Comparison of ENCODE assay signal across 19 mouse cellular contexts in genomic region chr19:56749343-56749742, GRCm38 (mm10). TPM values are rescaled to one million over a fixed set of nuclear protein-coding genes. Genes with fewer than 3 reads are reported as not detected.
DNase-seq lines count a peak whose midpoint lies in the region; ATAC-seq and TF ChIP-seq lines count a peak whose summit lies in the region.
"Had no signal": no experiment of that assay in that cellular context is flagged by ENCODE, and none has a peak within 500 bp of the region (broad histone marks: within the 10 kb centered on the region; RNA-seq: fewer than 3 reads in every experiment).

No protein-coding gene starts in this region.

- no peak overlapping the region for H3K4me2 ChIP-seq in embryonic facial prominence, embryonic 11.5 days (ENCODE audit: low read depth, low read length)
- no peak overlapping the region for H3K4me2 ChIP-seq in limb, embryonic 12.5 days
- no peak overlapping the region for H3K4me2 ChIP-seq in neural tube, embryonic 15.5 days
- H3K4me2 ChIP-seq: heart, embryonic 13.5 days; hindbrain, embryonic 12.5 days; limb, embryonic 15.5 days; midbrain, embryonic 13.5 days had no signal

- H3K27ac ChIP-seq in embryonic facial prominence, embryonic 11.5 days (replicated peaks; ENCODE audit: low read depth, low read length): no peak overlapping the region
- H3K27ac ChIP-seq in limb, embryonic 12.5 days: peak overlapping the region; percentile 0; the same call in 1 of the 2 replicates
- no peak overlapping the region for H3K27ac ChIP-seq in neural tube, embryonic 15.5 days (replicated peaks)
- H3K27ac ChIP-seq in thymus, adult 2 months (ENCODE audit: control insufficient read depth, insufficient read depth, low read length): no peak overlapping the region
- H3K27ac ChIP-seq: forebrain, embryonic 10.5 days; heart, embryonic 13.5 days; hindbrain, embryonic 12.5 days; limb, embryonic 15.5 days; midbrain, embryonic 13.5 days had no signal

- no peaks in the 10 kb centered on the region; the same call in 1 of the 2 replicates for H3K4me1 ChIP-seq in embryonic facial prominence, embryonic 11.5 days (ENCODE audit: control insufficient read depth, insufficient read depth, low read length)
- H3K4me1 ChIP-seq in limb, embryonic 12.5 days (replicated peaks): peaks cover 13% of the 10 kb centered on the region; the same call in 1 of the 2 replicates
- no peaks in the 10 kb centered on the region for H3K4me1 ChIP-seq in neural tube, embryonic 15.5 days
- no peaks in the 10 kb centered on the region for H3K4me1 ChIP-seq in thymus, adult 2 months (replicated peaks; ENCODE audit: control insufficient read depth, insufficient read depth, low read length)

- no peaks in the 10 kb centered on the region for H3K36me3 ChIP-seq in embryonic facial prominence, embryonic 11.5 days (replicated peaks; ENCODE audit: control insufficient read depth, insufficient read depth, low read depth, low read length)
- no peaks in the 10 kb centered on the region for H3K36me3 ChIP-seq in limb, embryonic 12.5 days
- no peaks in the 10 kb centered on the region for H3K36me3 ChIP-seq in neural tube, embryonic 15.5 days
- H3K36me3 ChIP-seq in thymus, adult 2 months (ENCODE audit: control insufficient read depth, insufficient read depth, low read length): no peaks in the 10 kb centered on the region
- H3K36me3 ChIP-seq: forebrain, embryonic 10.5 days; heart, embryonic 13.5 days; hindbrain, embryonic 12.5 days; limb, embryonic 15.5 days; midbrain, embryonic 13.5 days had no signal

- no peak for ATAC-seq in embryonic facial prominence, embryonic 11.5 days (replicated peaks; ENCODE audit: insufficient number of reproducible peaks, low FRiP score, low TSS enrichment, low read depth)
- ATAC-seq in limb, embryonic 12.5 days (ENCODE audit: insufficient number of reproducible peaks, insufficient read depth, low FRiP score, low TSS enrichment, low read depth): no peak
- ATAC-seq in neural tube, embryonic 15.5 days (ENCODE audit: low FRiP score): no peak
- ATAC-seq: intestine, postnatal 0 days; lung, postnatal 0 days; midbrain, embryonic 13.5 days had no signal

- 25% methylated on average over 3 of the region's 3 CpGs for WGBS in embryonic facial prominence, embryonic 11.5 days
- WGBS in limb, embryonic 12.5 days: 19% methylated on average over 3 of the region's 3 CpGs
- 54% methylated on average over 3 of the region's 3 CpGs for WGBS in neural tube, embryonic 15.5 days
- 79% methylated on average over 3 of the region's 3 CpGs for WGBS in thymus, adult 2 months

- no peaks in the 10 kb centered on the region for H3K27me3 ChIP-seq in embryonic facial prominence, embryonic 11.5 days (ENCODE audit: control insufficient read depth, insufficient read depth, low read length)
- H3K27me3 ChIP-seq in limb, embryonic 12.5 days: no peaks in the 10 kb centered on the region
- H3K27me3 ChIP-seq in neural tube, embryonic 15.5 days (replicated peaks): no peaks in the 10 kb centered on the region
- no peaks in the 10 kb centered on the region for H3K27me3 ChIP-seq in thymus, adult 2 months (ENCODE audit: control insufficient read depth, insufficient read depth, low read length)
- H3K27me3 ChIP-seq: heart, embryonic 13.5 days; hindbrain, embryonic 12.5 days; limb, embryonic 15.5 days; midbrain, embryonic 13.5 days had no signal

- DNase-seq in adrenal gland, postnatal 36 days: peak; percentile 24 to 28
- DNase-seq in adrenal gland, postnatal 14 days: no peak
- DNase-seq in 3T3-L1 (ENCODE audit: low read depth, low spot score): peak; percentile 44
- peak; percentile 78 for DNase-seq in embryonic facial prominence, embryonic 11.5 days (ENCODE audit: low spot score)
- no peak for DNase-seq in thymus, adult 2 months
- no peak for DNase-seq in gastrocnemius, postnatal 10 days
- DNase-seq: adrenal gland, postnatal 10 days; spleen, adult 18-20 months had no signal

- TF ChIP-seq POLR2A in thymus, adult 2 months (IDR thresholded peaks at IDR 0.05; ENCODE audit: control insufficient read depth, extremely low read depth, insufficient read depth, low read length, poor library complexity): no peak

- H3K9me3 ChIP-seq in embryonic facial prominence, embryonic 11.5 days (replicated peaks; ENCODE audit: control insufficient read depth, low read length): no peaks in the 10 kb centered on the region
- H3K9me3 ChIP-seq in limb, embryonic 12.5 days: no peaks in the 10 kb centered on the region
- no peaks in the 10 kb centered on the region for H3K9me3 ChIP-seq in neural tube, embryonic 15.5 days (replicated peaks)
- H3K9me3 ChIP-seq: forebrain, embryonic 10.5 days; heart, embryonic 13.5 days; hindbrain, embryonic 12.5 days; limb, embryonic 15.5 days; midbrain, embryonic 13.5 days had no signal

- no peak for TF ChIP-seq CTCF in thymus, adult 2 months (IDR thresholded peaks at IDR 0.05; ENCODE audit: borderline replicate concordance, control insufficient read depth, extremely low read depth, insufficient read depth, low read length, poor library complexity)

- H3K9ac ChIP-seq in embryonic facial prominence, embryonic 11.5 days (replicated peaks; ENCODE audit: low read length): no peak overlapping the region
- no peak overlapping the region for H3K9ac ChIP-seq in limb, embryonic 12.5 days (replicated peaks)
- no peak overlapping the region for H3K9ac ChIP-seq in neural tube, embryonic 15.5 days (replicated peaks)
- H3K9ac ChIP-seq: heart, embryonic 13.5 days; hindbrain, embryonic 12.5 days; limb, embryonic 15.5 days; midbrain, embryonic 13.5 days had no signal

- H3K4me3 ChIP-seq in embryonic facial prominence, embryonic 11.5 days (ENCODE audit: low read depth, low read length): no peak overlapping the region
- H3K4me3 ChIP-seq in limb, embryonic 12.5 days (replicated peaks): no peak overlapping the region
- H3K4me3 ChIP-seq in neural tube, embryonic 15.5 days (replicated peaks): no peak overlapping the region
- H3K4me3 ChIP-seq in thymus, adult 2 months (ENCODE audit: control insufficient read depth, insufficient read depth, low read length): no peak overlapping the region
- H3K4me3 ChIP-seq: forebrain, embryonic 10.5 days; heart, embryonic 13.5 days; hindbrain, embryonic 12.5 days; limb, embryonic 15.5 days; midbrain, embryonic 13.5 days had no signal

RNA-seq across cellular contexts. Expression of gene Adrb1, which starts 27.3 kb away (rescaled TPM):
- 1 to 10 TPM; 2.9 to 4.1 TPM for total RNA-seq in adrenal gland, postnatal 36 days (2021)
- total RNA-seq in adrenal gland, postnatal 14 days (2021): 3.8 and 6.4 TPM in 2 replicates
- polyA plus RNA-seq in embryonic facial prominence, embryonic 11.5 days (2014; fragmentation: Nextera tagmentation; extraction: Ambion mirVana): 0.40 and 0.42 TPM in 2 replicates
- polyA plus RNA-seq in limb, embryonic 12.5 days (2016; fragmentation: Nextera tagmentation; extraction: Ambion mirVana): 0.50 and 0.70 TPM in 2 replicates
- 1.0 and 1.1 TPM in 2 replicates for polyA plus RNA-seq in neural tube, embryonic 15.5 days (2015; fragmentation: Nextera tagmentation; extraction: Ambion mirVana)
- polyA plus RNA-seq in thymus, adult 2 months (2012; rRNA removed): 6.6 and 6.9 TPM in 2 replicates
- total RNA-seq in gastrocnemius, postnatal 10 days (2021): 1 to 10 TPM; 1.1 to 1.5 TPM
- total RNA-seq: common myeloid progenitor, adult 5-6 weeks; gastrocnemius, adult 18-20 months had no signal

Comparison
In these comparisons a context has a peak if more than half of its experiments do, and no peak if none do; other contexts are left out.
1. DNase-seq: peak in adrenal gland, postnatal 36 days (2 of 2), 3T3-L1 (single experiment) and embryonic facial prominence, embryonic 11.5 days (single experiment); none in adrenal gland, postnatal 14 days (single experiment), thymus, adult 2 months (single experiment) and gastrocnemius, postnatal 10 days (single experiment).